Mouse (Mus musculus): ENCODE data around the gene Tmem207. TPM values are rescaled to one million over a fixed set of nuclear protein-coding genes. Genes with fewer than 3 reads are reported as not detected.

Tmem207 gene
- total RNA-seq, 2 experiments from 2014 or later, result not detected

DNA sequence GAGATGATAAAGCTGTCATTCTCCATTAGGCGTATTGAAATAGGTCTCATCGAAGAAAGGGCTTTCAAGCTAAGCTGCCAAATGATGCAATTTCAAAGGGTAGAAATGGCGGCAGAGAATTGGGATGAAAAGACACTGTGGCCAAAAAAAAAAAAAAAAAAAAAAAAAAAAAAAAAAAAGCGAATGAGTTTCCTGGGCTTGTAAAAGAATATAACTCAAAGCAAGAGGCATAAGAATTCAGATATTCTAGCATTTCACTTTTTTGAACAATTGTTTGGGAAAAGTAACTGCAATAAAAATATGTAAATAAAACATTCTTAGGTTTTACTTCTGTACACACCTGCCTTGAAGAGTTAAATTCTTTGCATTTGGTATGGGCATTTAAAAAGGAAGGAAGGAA, 60.0 kb downstream of the Tmem207 start:
- no peak for ATAC-seq (replicated peaks; ENCODE audit: low FRiP score, poor library complexity, severe bottlenecking)

- ATAC-seq (replicated peaks; ENCODE audit: low FRiP score, poor library complexity, severe bottlenecking), result no peak
Observed at GRCm38 (mm10) chr16:26462835-26463234, 63.7 kb downstream of the Tmem207 start, which contains the start of gene Cldn16. Gene Cldn16, plus strand, starts transcription at chr16:26463135.

DNA sequence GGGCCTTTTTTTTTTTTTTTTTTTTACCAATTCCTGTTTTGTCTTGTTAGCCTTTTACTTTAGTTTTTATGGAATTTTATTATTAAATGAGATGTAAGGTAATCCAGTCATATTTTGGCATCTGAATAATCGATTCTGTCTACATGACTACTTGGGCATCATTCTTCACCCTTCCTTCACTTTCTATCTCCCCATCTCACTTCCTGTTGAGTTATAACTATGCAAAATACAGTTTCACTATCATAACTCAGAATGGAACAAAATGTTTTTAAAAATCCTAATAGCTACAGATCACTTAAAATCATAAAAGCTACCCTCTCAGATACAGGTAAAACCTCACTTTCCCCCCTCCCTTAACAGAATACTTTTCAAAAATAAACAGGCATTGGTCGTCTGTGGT, 70.4 kb downstream of the Tmem207 start:
- ATAC-seq (replicated peaks; ENCODE audit: low FRiP score, poor library complexity, severe bottlenecking), result no peak

- ATAC-seq (replicated peaks; ENCODE audit: low FRiP score, poor library complexity, severe bottlenecking), result no peak
Observed at GRCm38 (mm10) chr16:26454163-26454562, 72.4 kb downstream of the Tmem207 start.

Other genes with a start within 250 kb of the Tmem207 start
- 6.0 and 6.1 TPM in 2 replicates for gene Cldn1, start 154.9 kb downstream of the Tmem207 start, total RNA-seq (2015; ENCODE audit: low replicate concordance)
- 1.8 and 2.0 TPM in 2 replicates for gene Cldn1, start 154.9 kb downstream of the Tmem207 start, total RNA-seq (2017; ENCODE audit: low replicate concordance)
- not detected in 2 replicates for gene Cldn16, start 63.6 kb downstream of the Tmem207 start, total RNA-seq (2015; ENCODE audit: low replicate concordance)
- gene Cldn16, start 63.6 kb downstream of the Tmem207 start, total RNA-seq (2017; ENCODE audit: low replicate concordance), result not detected in 2 replicates
- gene Il1rap, start 54.9 kb upstream of the Tmem207 start, total RNA-seq (2015; ENCODE audit: low replicate concordance), result 4.4 and 10.2 TPM in 2 replicates
- gene Il1rap, start 54.9 kb upstream of the Tmem207 start, total RNA-seq (2017; ENCODE audit: low replicate concordance), result 3.1 and 4.6 TPM in 2 replicates

All from erythroblast, adult 5-6 weeks (primary cell).